Mouse (Mus musculus) brain, embryonic 14.5 days (tissue): ENCODE data around the gene Inka1.
A peak's percentile ranks its signal among the peaks of the same experiment; 100 is the strongest.

ENCODE experiments used
- CTCF ChIP-seq: fragments of 200-500 bp; IDR thresholded peaks from 2 replicates; pipeline ENCODE4 v1.5.1; 2012; ENCODE audit warnings: inconsistent platforms, mild to moderate bottlenecking, moderate library complexity, borderline replicate concordance; ENCODE audit not compliant: insufficient read depth, insufficient read length; ENCODE audit errors: extremely low read depth
- POLR2A ChIP-seq: fragments of 200-500 bp; IDR thresholded peaks from 2 replicates; pipeline ENCODE4 v1.6.1; 2012; ENCODE audit warnings: mild to moderate bottlenecking, inconsistent platforms, borderline replicate concordance; ENCODE audit not compliant: poor library complexity, insufficient read depth, insufficient read length, severe bottlenecking; ENCODE audit errors: extremely low read depth

GRCm38 (mm10) chr9:108003531-108003890, 17.8 kb upstream of the Inka1 start:
- TF ChIP-seq CTCF (no peak), POLR2A (peak; percentile 21; the same call in 1 of the 2 replicates)
